Mouse (Mus musculus) small intestine, adult 2 months (tissue): Measurements from ENCODE around the gene Gps1. TPM values are rescaled to one million over a fixed set of nuclear protein-coding genes. Genes with fewer than 3 reads are reported as not detected.

Source experiments
- H3K27ac ChIP-seq: fragments of 200-500 bp; 2 replicates; pipeline ENCODE4 v1.5.1; 2012; ENCODE audit warnings: low read depth, low read length, control low read depth, inconsistent platforms; ENCODE audit not compliant: insufficient read depth
- H3K27me3 ChIP-seq: fragments of 200-500 bp; 2 replicates; pipeline ENCODE4 v1.6.1; 2012; ENCODE audit warnings: mild to moderate bottlenecking, moderate library complexity, low read length, inconsistent platforms; ENCODE audit not compliant: control insufficient read depth, insufficient read depth
- H3K36me3 ChIP-seq: fragments of 200-500 bp; 2 replicates; pipeline ENCODE4 v1.6.1; 2012; ENCODE audit warnings: mild to moderate bottlenecking, low read length, control low read depth, inconsistent platforms; ENCODE audit not compliant: control insufficient read depth, insufficient read depth
- H3K4me1 ChIP-seq: fragments of 200-500 bp; 2 replicates; pipeline ENCODE4 v1.6.1; 2012; ENCODE audit warnings: low read length, inconsistent platforms, mixed read lengths; ENCODE audit not compliant: control insufficient read depth, insufficient read depth, insufficient read length
- H3K4me3 ChIP-seq: fragments of 200-500 bp; 2 replicates; pipeline ENCODE4 v1.5.1; 2012; ENCODE audit warnings: low read depth, mild to moderate bottlenecking, control low read depth, inconsistent platforms, low read length, moderate library complexity
- CTCF ChIP-seq: fragments of 200-500 bp; IDR thresholded peaks from 2 replicates; pipeline ENCODE4 v1.5.1; 2012; ENCODE audit warnings: low read depth, mild to moderate bottlenecking, control low read depth, inconsistent platforms, low read length, moderate library complexity, mixed read lengths; ENCODE audit not compliant: insufficient replicate concordance, insufficient read length; ENCODE audit errors: extremely low read depth
- POLR2A ChIP-seq: fragments of 200-500 bp; IDR thresholded peaks from 2 replicates; pipeline ENCODE4 v1.6.1; 2012; ENCODE audit warnings: low read depth, mild to moderate bottlenecking, control low read depth, inconsistent platforms, low read length, moderate library complexity
- WGBS: fragments of 180-500 bp; shearing (Covaris S2); methylation state at CpG from one replicate; pipeline ENCODE4 v1.1.7; 2018; 5-methylcytosine and 5-hydroxymethylcytosine counted together
- polyA plus RNA-seq: library from polyadenylated mRNA; depleted of rRNA; stranded (reverse); fragments of >200 nt; gene quantifications from 2 replicates; pipeline ENCODE4 v1.2.3, GENCODE M21; 2012

The Gps1 gene
- polyA plus RNA-seq, 1 experiment = 86.4 TPM

DNA sequence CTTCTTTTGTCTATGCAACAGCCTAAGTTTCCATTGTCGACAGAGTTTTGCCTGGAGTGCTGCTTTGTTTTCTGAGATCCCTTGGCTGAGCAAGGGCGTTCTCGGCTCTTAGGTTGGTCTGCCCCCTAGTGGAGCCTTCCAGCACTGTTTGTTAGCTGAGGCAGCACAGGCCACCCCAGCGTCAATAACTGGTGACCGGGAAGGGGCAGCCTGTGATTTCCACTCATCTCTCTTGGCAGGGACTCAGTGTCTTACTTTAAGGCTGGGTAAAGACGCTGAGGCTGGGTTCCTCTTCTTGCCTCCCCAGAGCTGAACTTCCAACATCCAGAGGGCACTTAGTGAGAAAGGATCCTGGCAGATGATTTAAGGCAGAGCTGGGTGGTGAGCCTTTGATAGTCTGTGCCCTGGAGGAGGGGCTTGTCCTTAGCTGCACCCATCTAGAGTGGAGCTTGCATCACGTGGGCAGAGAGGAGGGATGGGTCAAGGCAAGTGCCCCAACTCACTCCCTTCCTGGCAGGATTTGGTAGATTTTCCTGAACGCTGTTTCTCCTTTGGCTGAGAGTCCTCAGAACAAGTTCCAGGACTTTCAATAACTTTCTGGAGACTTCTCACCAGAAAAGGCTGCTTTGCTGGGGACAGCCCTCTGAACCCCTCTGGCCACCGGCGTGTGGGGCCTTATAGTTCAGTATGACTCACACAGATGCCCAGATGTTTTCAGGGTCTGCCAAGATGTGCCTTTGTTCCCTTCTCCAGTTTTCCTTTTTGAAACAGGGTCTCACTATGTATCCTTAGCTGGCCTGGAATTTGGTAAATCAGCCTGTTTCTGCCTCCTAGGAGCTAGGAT lies 16.2 kb downstream of the Gps1 start:
- Histone ChIP-seq H3K4me3 (no peak overlapping the region), H3K27ac (peak overlapping the region; percentile 10; the same call in 1 of the 2 replicates), H3K27me3 (no peaks in the 10 kb centered on the region), H3K4me1 (peaks cover 5% of the 10 kb centered on the region; the same call in 1 of the 2 replicates), H3K36me3 (no peaks in the 10 kb centered on the region)
- 0 out of 2 replicates have a peak, but pooled peaks have one; percentile 12 for TF ChIP-seq POLR2A
- peak; percentile 94 for TF ChIP-seq CTCF
- WGBS = 7% methylated on average over 10 of the region's 10 CpGs

DNA sequence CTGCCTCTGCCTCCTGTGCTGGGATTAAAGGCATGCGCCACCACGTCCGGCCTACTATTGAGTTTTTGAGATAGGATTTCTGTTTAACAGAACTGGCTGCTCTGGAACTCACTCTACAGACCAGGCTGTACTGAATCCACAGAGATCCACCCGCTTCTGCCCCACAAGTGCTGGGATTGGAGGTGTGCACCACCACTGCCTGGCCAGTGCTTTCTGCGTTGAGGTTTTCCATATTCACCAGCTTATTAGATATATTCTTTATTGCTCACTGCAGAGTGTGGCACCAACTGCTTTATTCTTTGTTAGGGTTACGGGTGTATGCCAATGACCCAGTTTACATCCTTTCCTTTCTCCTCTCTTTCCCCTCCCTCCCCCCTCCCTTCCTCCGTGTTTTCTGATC lies 20.2 kb downstream of the Gps1 start:
- Histone ChIP-seq H3K36me3 (peaks cover 30% of the 10 kb centered on the region), H3K27ac (no peak overlapping the region), H3K4me1 (peaks cover 12% of the 10 kb centered on the region; the same call in 1 of the 2 replicates), H3K4me3 (no peak overlapping the region), H3K27me3 (no peaks in the 10 kb centered on the region)
- no peak for TF ChIP-seq POLR2A
- no peak for TF ChIP-seq CTCF
- 86% methylated on average over 7 of the region's 7 CpGs for WGBS

DNA sequence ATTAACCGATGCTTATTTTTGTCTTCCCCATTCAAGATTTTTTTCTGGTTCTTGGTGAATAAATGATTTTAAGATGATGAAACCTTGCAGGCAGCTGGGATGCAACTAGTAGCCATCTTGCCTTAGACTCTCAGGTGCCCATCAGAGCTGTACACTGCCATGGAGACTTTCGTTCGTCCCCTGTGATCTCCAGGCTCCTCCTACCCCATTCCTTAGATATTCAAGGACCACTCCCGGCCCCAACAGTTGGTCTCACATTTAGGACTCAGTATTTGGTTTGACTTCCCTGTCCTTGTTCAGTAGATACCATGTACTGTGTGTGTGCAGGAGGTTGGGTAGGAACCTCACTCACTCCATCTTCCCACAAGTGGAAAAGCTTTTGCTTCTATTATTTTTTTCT lies 20.7 kb downstream of the Gps1 start:
- H3K4me1 ChIP-seq = peaks cover 12% of the 10 kb centered on the region; the same call in 1 of the 2 replicates
- no peak for TF ChIP-seq CTCF
- no peak for TF ChIP-seq POLR2A
- H3K36me3 ChIP-seq = peaks cover 34% of the 10 kb centered on the region
- H3K27ac ChIP-seq = no peak overlapping the region
- no peak overlapping the region for H3K4me3 ChIP-seq
- 68% methylated on average over 4 of the region's 4 CpGs for WGBS
- no peaks in the 10 kb centered on the region for H3K27me3 ChIP-seq

DNA sequence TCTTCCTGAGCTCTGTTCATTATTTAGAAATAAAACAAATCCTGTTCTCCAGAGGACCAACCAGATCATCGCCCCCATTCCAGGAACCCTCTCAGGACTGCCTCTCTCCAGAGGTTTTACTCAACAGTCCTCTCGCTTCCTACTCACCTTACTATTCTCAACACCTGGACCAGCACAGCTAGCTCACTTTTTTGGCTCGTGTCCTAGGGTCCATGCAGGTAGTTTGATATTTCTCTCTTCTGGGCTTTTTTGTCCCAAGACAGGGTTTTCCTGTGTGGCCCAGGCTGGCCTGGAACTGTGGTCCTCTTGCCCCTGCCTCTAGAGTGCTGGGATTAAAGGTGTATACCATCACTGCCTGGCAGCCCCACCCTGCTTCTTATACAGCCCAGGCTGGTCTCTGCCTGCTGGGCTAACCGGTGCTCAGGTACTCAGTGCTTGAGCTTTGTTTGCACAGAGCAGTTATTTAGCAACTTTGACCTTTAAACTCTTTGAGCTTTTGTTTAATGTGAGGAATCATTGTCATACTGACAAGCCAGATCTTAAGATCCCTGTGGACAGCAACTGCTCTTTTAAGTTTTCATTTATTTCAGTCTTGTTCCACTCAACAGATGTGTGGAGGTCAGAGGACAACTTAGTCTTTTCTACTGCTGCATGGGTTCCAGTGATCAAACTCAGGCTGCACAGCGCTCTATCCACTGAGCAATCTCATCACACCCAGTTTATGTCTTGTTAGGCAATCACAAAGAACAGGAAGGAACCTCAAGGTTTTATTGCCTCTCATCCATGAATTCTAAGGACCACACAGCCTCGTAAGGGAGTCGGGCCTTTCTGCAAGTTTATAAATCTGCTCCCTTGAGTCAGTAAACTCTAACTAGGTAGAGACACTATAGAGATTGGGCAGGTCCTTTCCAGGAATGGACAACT lies 21.6 kb downstream of the Gps1 start:
- H3K27ac ChIP-seq = peak overlapping the region; percentile 6; the same call in 1 of the 2 replicates
- no peaks in the 10 kb centered on the region for H3K27me3 ChIP-seq
- peaks cover 43% of the 10 kb centered on the region for H3K36me3 ChIP-seq

DNA sequence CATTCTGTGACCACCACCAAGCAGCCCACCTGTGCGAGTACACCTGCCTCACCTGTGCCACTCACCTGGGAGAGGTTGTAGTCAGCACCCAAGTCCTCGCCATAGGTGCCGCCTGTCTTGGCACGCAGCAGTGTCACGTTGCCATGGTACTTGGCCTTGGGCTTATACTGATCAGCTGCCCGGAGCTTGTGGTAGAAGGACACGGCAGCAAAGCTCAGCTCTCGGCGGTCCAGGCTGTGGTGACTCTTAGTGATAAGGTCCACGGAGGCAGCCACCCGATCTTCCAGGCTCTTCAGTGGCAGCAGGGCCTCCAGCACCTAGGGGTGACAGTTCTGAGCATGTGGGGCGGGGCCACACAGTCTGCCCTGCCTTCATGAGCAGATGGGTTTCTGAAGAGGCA lies 23.9 kb downstream of the Gps1 start:
- Histone ChIP-seq H3K27ac (no peak overlapping the region), H3K36me3 (peaks cover 65% of the 10 kb centered on the region), H3K4me3 (no peak overlapping the region), H3K27me3 (no peaks in the 10 kb centered on the region), H3K4me1 (peaks cover 12% of the 10 kb centered on the region; the same call in 1 of the 2 replicates)
- TF ChIP-seq POLR2A (no peak), CTCF (no peak)
- WGBS = 83% methylated on average over 12 of the region's 12 CpGs

More for the DNA sequence above, 21.6 kb downstream of the Gps1 start:
- WGBS = 37% methylated on average over 7 of the region's 7 CpGs
- TF ChIP-seq CTCF (no peak), POLR2A (no peak)
- Histone ChIP-seq H3K4me3 (no peak overlapping the region), H3K4me1 (peaks cover 12% of the 10 kb centered on the region; the same call in 1 of the 2 replicates)

DNA sequence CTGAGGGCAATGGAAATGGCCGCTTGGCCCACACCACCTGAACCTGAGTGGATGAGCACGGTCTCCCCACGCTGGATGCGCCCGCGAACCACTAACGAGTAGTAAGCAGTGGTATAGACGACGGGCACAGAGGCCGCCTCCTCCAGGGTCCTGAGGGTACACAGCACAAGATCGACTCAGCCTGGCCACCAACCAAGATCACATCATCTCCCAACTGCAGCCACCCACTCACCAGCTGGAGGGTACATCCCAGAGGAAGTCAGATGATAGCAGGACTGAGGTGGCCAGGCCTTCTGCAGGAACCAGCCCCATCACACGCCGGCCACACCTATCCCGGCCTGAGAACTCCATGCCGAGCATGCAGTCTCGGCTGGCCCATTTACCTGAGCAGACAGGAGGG lies 28.0 kb downstream of the Gps1 start:
- H3K27me3 ChIP-seq = no peaks in the 10 kb centered on the region
- peaks cover 96% of the 10 kb centered on the region for H3K36me3 ChIP-seq
- no peaks in the 10 kb centered on the region for H3K4me1 ChIP-seq
- WGBS = 93% methylated on average over 16 of the region's 16 CpGs
- TF ChIP-seq CTCF = no peak
- no peak for TF ChIP-seq POLR2A
- no peak overlapping the region for H3K4me3 ChIP-seq
- H3K27ac ChIP-seq = no peak overlapping the region

DNA sequence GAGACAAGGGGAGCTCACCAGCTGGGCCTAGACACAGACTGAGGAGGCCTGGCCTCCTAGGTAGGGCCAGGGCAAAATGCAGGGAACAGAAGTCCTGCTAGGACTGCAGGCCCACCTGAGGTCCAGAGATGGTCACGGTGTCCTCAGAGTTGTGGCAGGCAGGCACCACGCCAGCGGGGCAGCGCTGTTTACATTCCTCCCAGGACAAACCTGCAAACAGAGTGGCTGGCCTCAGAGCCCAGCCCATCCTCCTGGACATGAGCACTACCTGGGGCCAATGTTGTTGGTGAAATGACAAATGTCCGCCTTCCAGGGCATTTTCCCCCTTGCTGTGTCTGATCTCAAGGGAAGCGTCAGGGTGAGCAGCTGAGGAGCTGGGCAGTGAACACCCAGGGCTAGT lies 33.3 kb downstream of the Gps1 start:
- H3K4me1 ChIP-seq = peaks cover 5% of the 10 kb centered on the region; the same call in 1 of the 2 replicates
- no peaks in the 10 kb centered on the region for H3K27me3 ChIP-seq
- peaks cover 78% of the 10 kb centered on the region for H3K36me3 ChIP-seq
- 97% methylated on average over 6 of the region's 6 CpGs for WGBS
- no peak for TF ChIP-seq POLR2A
- no peak for TF ChIP-seq CTCF
- no peak overlapping the region for H3K4me3 ChIP-seq
- H3K27ac ChIP-seq = no peak overlapping the region
